Mouse (Mus musculus) small intestine, adult 2 months (tissue): ENCODE results near the gene Cfap99.

Experiments used
- CTCF ChIP-seq: fragments of 200-500 bp; IDR thresholded peaks from 2 replicates; pipeline ENCODE4 v1.5.1; 2012; ENCODE audit warnings: low read depth, mild to moderate bottlenecking, control low read depth, inconsistent platforms, low read length, moderate library complexity, mixed read lengths; ENCODE audit not compliant: insufficient replicate concordance, insufficient read length; ENCODE audit errors: extremely low read depth
- POLR2A ChIP-seq: fragments of 200-500 bp; IDR thresholded peaks from 2 replicates; pipeline ENCODE4 v1.6.1; 2012; ENCODE audit warnings: low read depth, mild to moderate bottlenecking, control low read depth, inconsistent platforms, low read length, moderate library complexity

DNA sequence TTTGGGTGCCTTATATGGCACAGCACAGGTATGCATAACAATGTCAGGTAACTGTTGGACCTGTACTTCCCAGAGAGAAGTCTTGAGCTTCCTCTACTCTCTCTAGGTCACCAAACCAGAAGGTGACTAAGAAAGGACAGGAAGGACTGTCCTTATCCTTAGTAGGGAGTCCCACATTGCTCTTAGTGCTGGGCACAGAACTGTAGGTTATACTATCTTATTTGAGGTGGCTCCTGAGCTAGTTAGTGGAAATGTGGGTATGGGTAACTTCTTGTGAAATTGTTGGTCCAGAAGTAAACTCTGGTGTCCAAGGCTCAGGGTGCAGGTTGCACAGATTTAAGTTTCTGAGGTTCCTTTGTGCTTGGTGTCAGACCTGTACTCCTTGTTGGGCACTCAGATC, 83.7 kb downstream of the Cfap99 start:
- TF ChIP-seq POLR2A, result no peak
- no peak for TF ChIP-seq CTCF
